Mouse (Mus musculus): ENCODE measurements around the gene Hgd.

The Hgd gene

DNA sequence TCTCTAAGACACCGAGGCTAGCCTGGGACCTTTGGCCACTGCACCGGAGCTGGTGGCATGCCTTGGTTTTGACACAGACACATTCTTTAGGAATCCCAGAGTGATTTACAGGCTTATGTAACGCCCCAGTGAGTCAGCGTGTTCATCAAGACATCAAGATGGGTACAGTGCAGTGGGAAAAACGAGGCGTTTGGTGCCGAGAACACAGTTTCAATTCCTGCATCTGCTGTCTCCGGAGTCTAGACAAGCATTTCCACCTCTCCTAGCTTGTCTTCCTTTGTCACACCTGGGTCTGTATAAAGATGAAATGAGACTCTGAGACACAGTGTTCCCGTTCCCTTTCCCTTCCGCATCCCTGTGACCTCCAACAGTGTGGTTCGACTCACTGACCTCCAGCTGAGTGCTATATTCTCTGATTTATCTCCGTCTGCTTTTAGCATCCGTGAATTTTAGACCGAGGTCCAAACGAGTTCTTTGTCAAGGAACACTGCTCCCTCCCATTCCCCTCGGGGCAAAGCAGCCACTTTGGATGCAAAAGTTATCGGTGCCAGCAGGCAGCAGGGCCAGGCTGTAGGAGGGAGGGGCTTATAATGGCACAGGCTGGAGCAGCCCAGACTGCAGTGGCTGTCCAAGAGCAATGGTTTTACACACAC, 96.2 kb downstream of the Hgd start:
- DNase-seq, result peak; percentile 83

DNA sequence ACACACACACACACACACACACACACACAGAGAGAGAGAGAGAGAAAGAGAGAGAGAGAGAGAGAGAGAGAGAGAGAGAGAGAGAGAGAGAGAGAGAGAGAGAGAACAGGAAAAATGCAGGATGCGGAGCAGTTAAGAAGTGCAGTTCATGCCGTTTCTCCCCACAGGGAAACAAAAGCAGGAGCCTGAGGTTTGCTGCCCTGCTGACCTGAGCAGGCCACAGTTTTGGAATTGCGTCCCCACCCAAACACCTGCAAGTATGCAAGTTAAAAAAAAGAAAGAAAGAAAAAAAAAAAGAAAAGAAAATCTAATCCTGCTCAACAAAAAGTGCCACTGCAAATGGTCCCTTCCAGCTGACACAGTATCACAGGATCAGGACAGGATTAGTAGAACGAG, 96.7 kb downstream of the Hgd start:
- DNase-seq, result peak; percentile 63

DNA sequence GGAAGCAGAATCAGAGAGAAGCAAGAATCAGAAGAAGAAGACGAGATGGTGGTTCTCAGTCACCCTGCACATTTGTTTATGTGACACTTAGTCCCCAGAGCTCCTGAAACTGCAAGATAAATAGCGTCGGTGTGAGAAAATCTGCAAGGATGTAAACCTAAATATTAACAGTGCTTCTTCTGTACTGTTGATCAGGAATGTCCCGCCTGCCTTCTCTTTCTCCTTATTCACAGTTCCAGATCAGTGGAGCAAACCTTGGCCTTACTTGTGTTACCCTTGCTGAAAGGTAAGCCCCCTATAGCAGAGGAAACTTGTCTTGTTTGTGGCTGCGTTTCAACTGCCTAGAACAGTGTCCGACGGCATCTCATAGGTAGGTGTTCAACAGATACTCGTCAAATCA, 97.6 kb downstream of the Hgd start:
- no peak for DNase-seq

DNA sequence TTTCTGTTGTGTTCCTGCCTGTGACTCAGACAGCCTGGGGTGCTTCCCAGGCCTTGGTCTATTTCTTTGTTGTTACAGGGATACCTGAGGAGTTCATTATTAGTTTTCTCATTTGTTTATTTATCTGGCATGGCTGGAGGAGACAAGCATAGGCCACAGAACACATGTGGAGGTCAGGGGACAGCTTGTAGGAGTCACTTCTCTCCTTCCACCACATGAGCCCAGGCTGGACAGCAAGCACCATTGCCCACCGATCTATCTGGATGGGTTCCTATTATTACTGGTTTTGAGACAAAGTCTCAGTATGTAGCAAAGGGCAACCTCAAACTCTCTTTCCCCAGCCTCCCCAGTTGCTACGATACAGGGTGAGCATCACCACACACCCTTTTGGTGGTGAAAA, 100.3 kb downstream of the Hgd start:
- peak; percentile 78 for DNase-seq

DNA sequence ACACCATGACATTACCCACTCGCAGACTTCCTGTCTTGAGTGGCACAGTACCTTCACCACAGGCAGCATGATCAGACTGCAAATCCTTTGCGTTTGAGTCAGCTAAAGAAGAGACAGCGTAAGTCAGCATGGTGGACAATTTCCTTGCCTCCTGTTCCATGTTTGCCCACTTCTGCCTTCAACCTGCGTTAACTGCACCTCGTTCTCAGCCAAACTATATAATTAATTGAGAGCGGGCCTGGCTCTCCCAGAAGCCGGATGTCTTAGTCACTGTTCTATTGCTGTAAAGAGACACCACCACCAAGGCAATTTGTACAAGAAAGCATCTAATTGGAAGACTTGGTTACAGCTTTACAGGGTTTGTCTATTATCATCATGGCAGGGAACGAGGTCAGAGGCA, 100.9 kb downstream of the Hgd start:
- peak; percentile 57 for DNase-seq

All from heart, adult 11 months (tissue).